Mouse (Mus musculus) testis, adult 2 months (tissue): Measurements from ENCODE around the gene Dnah9.

Source experiments
- CTCF ChIP-seq: fragments of 200-500 bp; IDR thresholded peaks from 2 replicates; pipeline ENCODE4 v1.5.1; 2012; ENCODE audit warnings: low read depth, mild to moderate bottlenecking, inconsistent platforms, low read length, moderate library complexity; ENCODE audit not compliant: control insufficient read depth, insufficient read depth, insufficient replicate concordance
- POLR2A ChIP-seq: fragments of 200-500 bp; IDR thresholded peaks from 2 replicates; pipeline ENCODE4 v1.6.1; 2012; ENCODE audit warnings: low read depth, mild to moderate bottlenecking, inconsistent platforms, low read length, moderate library complexity; ENCODE audit not compliant: control insufficient read depth

- TF ChIP-seq CTCF = no peak
- peak; percentile 34; the same call in 1 of the 2 replicates for TF ChIP-seq POLR2A
Measured at GRCm38 (mm10) chr11:66167801-66168651, at the start of gene Dnah9.
